ENCODE assay signal across 10 mouse cellular contexts in the genomic region with DNA sequence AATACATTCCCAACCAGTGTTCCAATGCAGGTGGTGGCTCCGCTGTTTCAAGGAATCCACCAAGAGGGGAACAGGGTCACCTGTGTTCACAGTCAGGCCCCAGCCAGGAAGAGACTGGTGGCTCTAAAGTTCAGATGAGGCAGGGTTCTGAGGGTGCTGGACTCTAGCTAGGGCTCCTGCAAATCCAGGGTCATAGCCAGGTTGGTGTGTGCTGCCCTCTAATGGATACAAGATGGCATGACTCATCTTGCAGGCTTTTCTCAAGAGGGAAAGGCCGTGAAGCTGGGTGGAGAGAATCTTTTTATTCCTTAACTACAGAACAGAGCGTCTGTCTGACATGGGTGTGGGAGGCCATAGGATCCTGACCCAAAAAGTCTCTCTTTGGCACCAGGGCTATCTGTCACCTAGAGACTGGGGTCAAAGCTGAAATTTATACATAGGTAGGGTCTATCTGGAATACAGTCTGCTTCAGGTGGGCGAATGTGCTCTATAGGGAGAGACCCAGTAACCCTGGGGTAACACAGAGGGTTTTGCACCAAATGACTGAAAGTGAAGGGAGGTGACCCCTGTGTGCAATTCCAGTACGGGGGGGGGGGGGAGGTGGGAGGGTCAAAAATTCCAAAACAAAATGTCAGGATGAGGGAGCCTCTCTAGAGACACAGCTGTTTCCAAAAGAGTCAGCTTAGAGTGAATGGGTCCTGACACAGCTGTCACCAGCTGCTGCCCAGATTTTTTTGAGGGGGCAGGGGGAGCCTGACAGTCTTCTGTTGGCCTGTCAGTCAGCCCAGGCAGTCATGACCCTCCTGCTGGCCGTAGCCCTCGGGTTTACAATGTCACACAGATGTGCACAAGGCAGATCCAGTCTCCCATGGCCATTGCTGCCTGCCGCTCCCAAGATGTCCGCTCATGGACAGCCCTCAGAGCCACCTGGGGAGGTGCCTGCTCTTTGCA. TPM values are rescaled to one million over a fixed set of nuclear protein-coding genes. Genes with fewer than 3 reads are reported as not detected.
A peak's percentile ranks its signal among the peaks of the same experiment; 100 is the strongest.
DNase-seq lines count a peak whose midpoint lies in the region; ATAC-seq and TF ChIP-seq lines count a peak whose summit lies in the region.
"Had no signal": no experiment of that assay in that cellular context is flagged by ENCODE, and none has a peak within 500 bp of the region (broad histone marks: within the 10 kb centered on the region; RNA-seq: fewer than 3 reads in every experiment).

No protein-coding gene starts in this region.

- H3K4me1 ChIP-seq in liver, postnatal 0 days (ENCODE audit: insufficient read depth) = no peaks in the 10 kb centered on the region; the same call in 1 of the 2 replicates
- H3K4me1 ChIP-seq in liver, embryonic 11.5 days (replicated peaks; ENCODE audit: control insufficient read depth, insufficient read depth, low read length) = no peaks in the 10 kb centered on the region
- no peaks in the 10 kb centered on the region for H3K4me1 ChIP-seq in cortical plate, adult 2 months (ENCODE audit: control insufficient read depth, insufficient read depth, low read length)
- 0 out of 2 replicates have a peak, but pooled peaks cover 3% of the 10 kb centered on the region for H3K4me1 ChIP-seq in lung, embryonic 15.5 days

- H3K9ac ChIP-seq in liver, postnatal 0 days (replicated peaks) = no peak overlapping the region
- no peak overlapping the region for H3K9ac ChIP-seq in liver, embryonic 11.5 days (ENCODE audit: low read depth, low read length)
- H3K9ac ChIP-seq in lung, embryonic 15.5 days = no peak overlapping the region

- no peak for TF ChIP-seq EP300 in liver, postnatal 0 days (IDR thresholded peaks at IDR 0.05; ENCODE audit: low read depth)

- no peak for ATAC-seq in liver, postnatal 0 days
- no peak for ATAC-seq in liver, embryonic 11.5 days (replicated peaks; ENCODE audit: low FRiP score)
- peak; percentile 53; the same call in 1 of the 2 replicates for ATAC-seq in lung, embryonic 15.5 days (ENCODE audit: borderline replicate concordance, extremely low read depth, low FRiP score, low TSS enrichment)

- no peak overlapping the region for H3K4me3 ChIP-seq in liver, postnatal 0 days (ENCODE audit: low read depth, low read length)
- no peak overlapping the region for H3K4me3 ChIP-seq in liver, embryonic 11.5 days (ENCODE audit: low read depth, low read length)
- H3K4me3 ChIP-seq in cortical plate, adult 2 months (ENCODE audit: insufficient read depth, low read length) = no peak overlapping the region
- no peak overlapping the region for H3K4me3 ChIP-seq in lung, embryonic 15.5 days

- H3K4me2 ChIP-seq in liver, postnatal 0 days (ENCODE audit: low read depth, low read length) = no peak overlapping the region
- no peak overlapping the region for H3K4me2 ChIP-seq in liver, embryonic 11.5 days
- no peak overlapping the region for H3K4me2 ChIP-seq in lung, embryonic 15.5 days

- intact Hi-C loops in gastrocnemius, postnatal 36 days (cut with DNase I) = no loop called here

- 59% methylated on average over 9 of the region's 9 CpGs for WGBS in liver, postnatal 0 days (ENCODE audit: insufficient replicate concordance)
- WGBS in liver, embryonic 11.5 days = 65% methylated on average over 9 of the region's 9 CpGs
- WGBS in lung, embryonic 15.5 days = 50% methylated on average over 8 of the region's 9 CpGs

- no peaks in the 10 kb centered on the region for H3K27me3 ChIP-seq in liver, postnatal 0 days (ENCODE audit: insufficient read depth, low read length)
- H3K27me3 ChIP-seq in liver, embryonic 11.5 days (replicated peaks; ENCODE audit: control insufficient read depth, insufficient read depth, low read length) = no peaks in the 10 kb centered on the region
- no peaks in the 10 kb centered on the region for H3K27me3 ChIP-seq in lung, embryonic 15.5 days
- no peaks in the 10 kb centered on the region for H3K27me3 ChIP-seq in splenic B cell, adult 2 months (ENCODE audit: control insufficient read depth, insufficient read depth, low read length, poor library complexity, severe bottlenecking)

- no peaks in the 10 kb centered on the region for H3K36me3 ChIP-seq in liver, postnatal 0 days (replicated peaks; ENCODE audit: insufficient read depth, low read length)
- H3K36me3 ChIP-seq in liver, embryonic 11.5 days (ENCODE audit: control insufficient read depth, insufficient read depth, low read length) = no peaks in the 10 kb centered on the region
- no peaks in the 10 kb centered on the region for H3K36me3 ChIP-seq in lung, embryonic 15.5 days
- H3K36me3 ChIP-seq in splenic B cell, adult 2 months (ENCODE audit: control insufficient read depth, insufficient read depth, low read length, poor library complexity, severe bottlenecking) = no peaks in the 10 kb centered on the region

- TF ChIP-seq POLR2A in cortical plate, adult 2 months (IDR thresholded peaks at IDR 0.05; ENCODE audit: extremely low read depth, insufficient read depth, low read length) = no peak

- H3K9me3 ChIP-seq in liver, postnatal 0 days (ENCODE audit: low read length) = no peaks in the 10 kb centered on the region
- no peaks in the 10 kb centered on the region for H3K9me3 ChIP-seq in liver, embryonic 11.5 days (ENCODE audit: control insufficient read depth, low read length)
- no peaks in the 10 kb centered on the region for H3K9me3 ChIP-seq in lung, embryonic 15.5 days

- DNase-seq in liver, postnatal 0 days = peak; percentile 24
- no peak for DNase-seq in liver, embryonic 11.5 days (ENCODE audit: low spot score)
- DNase-seq in R1 (ENCODE audit: low read depth, low spot score) = peak; percentile 68
- DNase-seq in induced T-regulatory cell, adult 2 months (ENCODE audit: low read depth) = peak; percentile 28
- DNase-seq in splenic B cell, adult 2 months (ENCODE audit: low read depth, low spot score) = peak; percentile 22
- no peak for DNase-seq in gastrocnemius, postnatal 36 days

- no peak overlapping the region for H3K27ac ChIP-seq in liver, postnatal 0 days (ENCODE audit: low read depth)
- H3K27ac ChIP-seq in liver, embryonic 11.5 days (ENCODE audit: low read depth, low read length) = no peak overlapping the region
- H3K27ac ChIP-seq in cortical plate, adult 2 months (ENCODE audit: insufficient read depth, low read length) = no peak overlapping the region
- no peak overlapping the region for H3K27ac ChIP-seq in lung, embryonic 15.5 days

- peak; percentile 60 for TF ChIP-seq CTCF in liver, postnatal 0 days (IDR thresholded peaks at IDR 0.05; ENCODE audit: low read depth)
- peak; percentile 69 for TF ChIP-seq CTCF in cortical plate, adult 2 months (IDR thresholded peaks at IDR 0.05; ENCODE audit: extremely low read depth, insufficient read depth, low read length)

RNA-seq across cellular contexts. Expression of a gene that starts 44.2 kb away (rescaled TPM):
- not detected in 2 replicates for polyA plus RNA-seq in liver, postnatal 0 days (2015; fragmentation: Nextera tagmentation; extraction: Ambion mirVana)
- polyA plus RNA-seq in liver, embryonic 11.5 days (2014; fragmentation: Nextera tagmentation; extraction: Ambion mirVana) = not detected in 2 replicates
- polyA plus RNA-seq in cortical plate, adult 2 months (2012; rRNA removed) = under 0.01 TPM in 1 of 2 replicates, not detected in the other
- polyA plus RNA-seq in lung, embryonic 15.5 days (2015; fragmentation: Nextera tagmentation; extraction: Ambion mirVana) = not detected in 2 replicates
- not detected for total RNA-seq in gastrocnemius, postnatal 36 days (2021)
- total RNA-seq: neutrophil, adult 5-6 weeks had no signal
- polyA plus RNA-seq: gonadal fat pad, adult 2 months had no signal

Comparison
In these comparisons a context has a peak if more than half of its experiments do, and no peak if none do; other contexts are left out.
1. DNase-seq: peak in liver, postnatal 0 days (single experiment), R1 (single experiment), induced T-regulatory cell, adult 2 months (single experiment) and splenic B cell, adult 2 months (single experiment); none in liver, embryonic 11.5 days (single experiment) and gastrocnemius, postnatal 36 days (0 of 2).